Mouse (Mus musculus): ENCODE measurements around the gene Plekha4. TPM values are rescaled to one million over a fixed set of nuclear protein-coding genes. Genes with fewer than 3 reads are reported as not detected.
"Not testable (repeated sequence)": the region's sequence is repeated elsewhere in the genome, so short reads cannot be mapped to it uniquely, and the experiment has no call there.

Gene Plekha4
- polyA plus RNA-seq, 1 experiment from 2014 or later = 0.80 TPM

GRCm38 (mm10) chr7:45515436-45515835, 10.7 kb upstream of the Plekha4 start:
- Histone ChIP-seq H3K9me3 (ENCODE audit: control insufficient read depth, low read length) (no peaks in the 10 kb centered on the region), H3K36me3 (ENCODE audit: control insufficient read depth, insufficient read depth, low read length) (no peaks in the 10 kb centered on the region), H3K9ac (ENCODE audit: low read length) (no peak overlapping the region), H3K27me3 (ENCODE audit: control insufficient read depth, insufficient read depth, low read length) (no peaks in the 10 kb centered on the region), H3K4me1 (replicated peaks; ENCODE audit: control insufficient read depth, insufficient read depth, low read length) (no peaks in the 10 kb centered on the region; the same call in 1 of the 2 replicates), H3K4me3 (ENCODE audit: low read depth, low read length) (no peak overlapping the region), H3K4me2 (ENCODE audit: low read depth, low read length, severe bottlenecking) (peak overlapping the region; percentile 1; the same call in 1 of the 2 replicates), H3K27ac (ENCODE audit: low read depth, low read length) (no peak overlapping the region)
- DNase-seq (ENCODE audit: low spot score) (peak; percentile 61), ATAC-seq (replicated peaks; ENCODE audit: low FRiP score) (no peak)
- WGBS = 26% methylated on average over 16 of the region's 16 CpGs

- H3K36me3 ChIP-seq (ENCODE audit: control insufficient read depth, insufficient read depth, low read length); DNase-seq (ENCODE audit: low spot score); H3K9me3 ChIP-seq (ENCODE audit: control insufficient read depth, low read length); H3K4me1 ChIP-seq (replicated peaks; ENCODE audit: control insufficient read depth, insufficient read depth, low read length); H3K4me3 ChIP-seq (ENCODE audit: low read depth, low read length); H3K27me3 ChIP-seq (ENCODE audit: control insufficient read depth, insufficient read depth, low read length); H3K27ac ChIP-seq (ENCODE audit: low read depth, low read length); H3K9ac ChIP-seq (ENCODE audit: low read length); ATAC-seq (replicated peaks; ENCODE audit: low FRiP score); H3K4me2 ChIP-seq (ENCODE audit: low read depth, low read length, severe bottlenecking): not testable (repeated sequence)
- 72% methylated on average over 5 of the region's 5 CpGs for WGBS
Measured at GRCm38 (mm10) chr7:45516846-45517245, 9.3 kb upstream of the Plekha4 start.

GRCm38 (mm10) chr7:45518618-45519017, 7.5 kb upstream of the Plekha4 start:
- H3K4me2 ChIP-seq (ENCODE audit: low read depth, low read length, severe bottlenecking) = no peak overlapping the region
- no peak overlapping the region for H3K4me3 ChIP-seq (ENCODE audit: low read depth, low read length)
- no peaks in the 10 kb centered on the region; the same call in 1 of the 2 replicates for H3K36me3 ChIP-seq (ENCODE audit: control insufficient read depth, insufficient read depth, low read length)
- ATAC-seq (replicated peaks; ENCODE audit: low FRiP score) (no peak), DNase-seq (ENCODE audit: low spot score) (no peak)
- no peak overlapping the region for H3K27ac ChIP-seq (ENCODE audit: low read depth, low read length)
- H3K9me3 ChIP-seq (ENCODE audit: control insufficient read depth, low read length) = no peaks in the 10 kb centered on the region
- no peaks in the 10 kb centered on the region for H3K27me3 ChIP-seq (ENCODE audit: control insufficient read depth, insufficient read depth, low read length)
- H3K4me1 ChIP-seq (replicated peaks; ENCODE audit: control insufficient read depth, insufficient read depth, low read length) = no peaks in the 10 kb centered on the region; the same call in 1 of the 2 replicates
- 92% methylated on average over 16 of the region's 16 CpGs for WGBS
- no peak overlapping the region for H3K9ac ChIP-seq (ENCODE audit: low read length)

GRCm38 (mm10) chr7:45519345-45520120, 6.6 kb upstream of the Plekha4 start:
- DNase-seq (ENCODE audit: low spot score) = no peak
- H3K9me3 ChIP-seq (ENCODE audit: control insufficient read depth, low read length) = no peaks in the 10 kb centered on the region
- no peaks in the 10 kb centered on the region; the same call in 1 of the 2 replicates for H3K36me3 ChIP-seq (ENCODE audit: control insufficient read depth, insufficient read depth, low read length)
- WGBS = 80% methylated on average over 8 of the region's 8 CpGs
- H3K4me3 ChIP-seq (ENCODE audit: low read depth, low read length) = no peak overlapping the region
- no peaks in the 10 kb centered on the region; the same call in 1 of the 2 replicates for H3K4me1 ChIP-seq (replicated peaks; ENCODE audit: control insufficient read depth, insufficient read depth, low read length)
- H3K27ac ChIP-seq (ENCODE audit: low read depth, low read length) = no peak overlapping the region
- no peak overlapping the region for H3K4me2 ChIP-seq (ENCODE audit: low read depth, low read length, severe bottlenecking)
- H3K9ac ChIP-seq (ENCODE audit: low read length) = no peak overlapping the region
- H3K27me3 ChIP-seq (ENCODE audit: control insufficient read depth, insufficient read depth, low read length) = no peaks in the 10 kb centered on the region
- ATAC-seq (replicated peaks; ENCODE audit: low FRiP score) = no peak

- WGBS = 92% methylated on average over 7 of the region's 7 CpGs
Measured at GRCm38 (mm10) chr7:45520605-45521004, 5.5 kb upstream of the Plekha4 start.

GRCm38 (mm10) chr7:45521728-45522184, 4.4 kb upstream of the Plekha4 start:
- under 1% methylated on average over 28 of the region's 28 CpGs for WGBS
- Histone ChIP-seq H3K36me3 (ENCODE audit: control insufficient read depth, insufficient read depth, low read length) (no peaks in the 10 kb centered on the region; the same call in 1 of the 2 replicates), H3K9ac (ENCODE audit: low read length) (peak overlapping the region; percentile 75), H3K4me3 (ENCODE audit: low read depth, low read length) (peak overlapping the region; percentile 51), H3K4me2 (ENCODE audit: low read depth, low read length, severe bottlenecking) (peak overlapping the region; percentile 61), H3K4me1 (replicated peaks; ENCODE audit: control insufficient read depth, insufficient read depth, low read length) (peaks cover 7% of the 10 kb centered on the region; the same call in 1 of the 2 replicates), H3K9me3 (ENCODE audit: control insufficient read depth, low read length) (no peaks in the 10 kb centered on the region), H3K27me3 (ENCODE audit: control insufficient read depth, insufficient read depth, low read length) (no peaks in the 10 kb centered on the region), H3K27ac (ENCODE audit: low read depth, low read length) (peak overlapping the region; percentile 53; the same call in 1 of the 2 replicates)
- peak; percentile 73 for ATAC-seq (replicated peaks; ENCODE audit: low FRiP score)
- DNase-seq (ENCODE audit: low spot score) = peak; percentile 91

More at GRCm38 (mm10) chr7:45520605-45521004, 5.5 kb upstream of the Plekha4 start:
- no peaks in the 10 kb centered on the region; the same call in 1 of the 2 replicates for H3K36me3 ChIP-seq (ENCODE audit: control insufficient read depth, insufficient read depth, low read length)
- ATAC-seq (replicated peaks; ENCODE audit: low FRiP score) (no peak), DNase-seq (ENCODE audit: low spot score) (no peak)
- no peak overlapping the region for H3K4me2 ChIP-seq (ENCODE audit: low read depth, low read length, severe bottlenecking)
- peaks cover 7% of the 10 kb centered on the region; the same call in 1 of the 2 replicates for H3K4me1 ChIP-seq (replicated peaks; ENCODE audit: control insufficient read depth, insufficient read depth, low read length)
- no peaks in the 10 kb centered on the region for H3K9me3 ChIP-seq (ENCODE audit: control insufficient read depth, low read length)
- H3K27me3 ChIP-seq (ENCODE audit: control insufficient read depth, insufficient read depth, low read length) = no peaks in the 10 kb centered on the region
- H3K4me3 ChIP-seq (ENCODE audit: low read depth, low read length) = no peak overlapping the region
- H3K9ac ChIP-seq (ENCODE audit: low read length) = no peak overlapping the region
- H3K27ac ChIP-seq (ENCODE audit: low read depth, low read length) = no peak overlapping the region

- H3K27me3 ChIP-seq (ENCODE audit: control insufficient read depth, insufficient read depth, low read length) = no peaks in the 10 kb centered on the region
- 57% methylated on average over 16 of the region's 16 CpGs for WGBS
- H3K4me2 ChIP-seq (ENCODE audit: low read depth, low read length, severe bottlenecking) = peak overlapping the region; percentile 61
- ATAC-seq (replicated peaks; ENCODE audit: low FRiP score) (no peak), DNase-seq (ENCODE audit: low spot score) (no peak)
- H3K9ac ChIP-seq (ENCODE audit: low read length) = peak overlapping the region; percentile 75
- no peaks in the 10 kb centered on the region for H3K9me3 ChIP-seq (ENCODE audit: control insufficient read depth, low read length)
- H3K4me1 ChIP-seq (replicated peaks; ENCODE audit: control insufficient read depth, insufficient read depth, low read length) = peaks cover 7% of the 10 kb centered on the region; the same call in 1 of the 2 replicates
- peak overlapping the region; percentile 53; the same call in 1 of the 2 replicates for H3K27ac ChIP-seq (ENCODE audit: low read depth, low read length)
- H3K4me3 ChIP-seq (ENCODE audit: low read depth, low read length) = peak overlapping the region; percentile 51
- H3K36me3 ChIP-seq (ENCODE audit: control insufficient read depth, insufficient read depth, low read length) = no peaks in the 10 kb centered on the region; the same call in 1 of the 2 replicates
Measured at GRCm38 (mm10) chr7:45522194-45522752, 3.9 kb upstream of the Plekha4 start.

- DNase-seq (ENCODE audit: low spot score) = no peak
- no peak for ATAC-seq (replicated peaks; ENCODE audit: low FRiP score)
- Histone ChIP-seq H3K4me3 (ENCODE audit: low read depth, low read length) (0 out of 2 replicates have a peak overlapping the region, but pooled peaks have one; percentile 2), H3K4me1 (replicated peaks; ENCODE audit: control insufficient read depth, insufficient read depth, low read length) (peaks cover 7% of the 10 kb centered on the region; the same call in 1 of the 2 replicates), H3K27ac (ENCODE audit: low read depth, low read length) (no peak overlapping the region), H3K9ac (ENCODE audit: low read length) (no peak overlapping the region), H3K36me3 (ENCODE audit: control insufficient read depth, insufficient read depth, low read length) (no peaks in the 10 kb centered on the region; the same call in 1 of the 2 replicates), H3K27me3 (ENCODE audit: control insufficient read depth, insufficient read depth, low read length) (no peaks in the 10 kb centered on the region), H3K4me2 (ENCODE audit: low read depth, low read length, severe bottlenecking) (peak overlapping the region; percentile 18; the same call in 1 of the 2 replicates), H3K9me3 (ENCODE audit: control insufficient read depth, low read length) (no peaks in the 10 kb centered on the region)
- 76% methylated on average over 18 of the region's 18 CpGs for WGBS
Measured at GRCm38 (mm10) chr7:45522957-45523676, 3.0 kb upstream of the Plekha4 start.
